In genomic region chr2:38357294-38358246, GRCm38 (mm10) we compare ENCODE assay signal across 9 mouse cellular contexts. TPM values are rescaled to one million over a fixed set of nuclear protein-coding genes. Genes with fewer than 3 reads are reported as not detected.
DNase-seq lines count a peak whose midpoint lies in the region; ATAC-seq and TF ChIP-seq lines count a peak whose summit lies in the region.
"Had no signal": no experiment of that assay in that cellular context is flagged by ENCODE, and none has a peak within 500 bp of the region (broad histone marks: within the 10 kb centered on the region; RNA-seq: fewer than 3 reads in every experiment).

No protein-coding gene starts in this region.

- no peaks in the 10 kb centered on the region for H3K4me1 ChIP-seq in intestine, postnatal 0 days (replicated peaks; ENCODE audit: control insufficient read depth, insufficient read depth, low read length)
- H3K4me1 ChIP-seq in intestine, embryonic 16.5 days (ENCODE audit: control insufficient read depth, insufficient read depth, low read length) = peaks cover 8% of the 10 kb centered on the region; the same call in 1 of the 2 replicates
- 0 out of 2 replicates have a peak, but pooled peaks cover 9% of the 10 kb centered on the region for H3K4me1 ChIP-seq in embryonic facial prominence, embryonic 12.5 days
- peaks cover 12% of the 10 kb centered on the region; the same call in 1 of the 2 replicates for H3K4me1 ChIP-seq in hindbrain, embryonic 15.5 days (replicated peaks)
- H3K4me1 ChIP-seq in midbrain, embryonic 14.5 days (ENCODE audit: control insufficient read depth, insufficient read depth, low read length) = peaks cover 7% of the 10 kb centered on the region; the same call in 1 of the 2 replicates

- H3K4me3 ChIP-seq in intestine, postnatal 0 days (ENCODE audit: low read depth, low read length) = no peak overlapping the region
- H3K4me3 ChIP-seq in intestine, embryonic 16.5 days (ENCODE audit: low read length) = no peak overlapping the region
- peak overlapping the region; percentile 28 for H3K4me3 ChIP-seq in embryonic facial prominence, embryonic 12.5 days
- H3K4me3 ChIP-seq in hindbrain, embryonic 15.5 days = peak overlapping the region; percentile 39
- peak overlapping the region; percentile 56 for H3K4me3 ChIP-seq in midbrain, embryonic 14.5 days (replicated peaks; ENCODE audit: low read depth, low read length)

- DNase-seq in midbrain, embryonic 14.5 days = peak; percentile 65
- no peak for DNase-seq in right cerebral cortex, adult 18-20 months
- DNase-seq in cerebellum, postnatal 10 days = no peak
- DNase-seq in right cerebral cortex, postnatal 14 days = no peak

- H3K27me3 ChIP-seq in intestine, postnatal 0 days (replicated peaks; ENCODE audit: control insufficient read depth, insufficient read depth, low read length) = peaks cover 93% of the 10 kb centered on the region
- H3K27me3 ChIP-seq in intestine, embryonic 16.5 days (replicated peaks; ENCODE audit: control insufficient read depth, insufficient read depth, low read length) = peaks cover 90% of the 10 kb centered on the region
- H3K27me3 ChIP-seq in embryonic facial prominence, embryonic 12.5 days = peaks cover 92% of the 10 kb centered on the region
- H3K27me3 ChIP-seq in hindbrain, embryonic 15.5 days = peaks cover 87% of the 10 kb centered on the region
- peaks cover 68% of the 10 kb centered on the region for H3K27me3 ChIP-seq in midbrain, embryonic 14.5 days (ENCODE audit: control insufficient read depth, insufficient read depth, low read length)

- no peaks in the 10 kb centered on the region for H3K36me3 ChIP-seq in intestine, postnatal 0 days (ENCODE audit: control insufficient read depth, insufficient read depth)
- H3K36me3 ChIP-seq in intestine, embryonic 16.5 days (ENCODE audit: control insufficient read depth, insufficient read depth, low read length) = no peaks in the 10 kb centered on the region
- H3K36me3 ChIP-seq in embryonic facial prominence, embryonic 12.5 days = no peaks in the 10 kb centered on the region
- H3K36me3 ChIP-seq in hindbrain, embryonic 15.5 days = no peaks in the 10 kb centered on the region
- H3K36me3 ChIP-seq in midbrain, embryonic 14.5 days (ENCODE audit: control insufficient read depth, insufficient read depth, low read length) = peaks cover 14% of the 10 kb centered on the region

- no peak for TF ChIP-seq CTCF in intestine, postnatal 0 days (IDR thresholded peaks at IDR 0.05; ENCODE audit: low read depth)

- 0 out of 2 replicates have a peak, but pooled peaks have one; percentile 19 for ATAC-seq in intestine, postnatal 0 days
- ATAC-seq in intestine, embryonic 16.5 days = no peak; the same call in 1 of the 2 replicates
- ATAC-seq in embryonic facial prominence, embryonic 12.5 days (ENCODE audit: insufficient number of reproducible peaks, insufficient read depth, low FRiP score, low TSS enrichment) = no peak
- no peak for ATAC-seq in hindbrain, embryonic 15.5 days (ENCODE audit: low FRiP score, low read depth)
- ATAC-seq in midbrain, embryonic 14.5 days (ENCODE audit: low FRiP score, low TSS enrichment) = peak; percentile 39

- H3K9ac ChIP-seq in intestine, postnatal 0 days (ENCODE audit: low read depth, low read length) = no peak overlapping the region
- H3K9ac ChIP-seq in intestine, embryonic 16.5 days (ENCODE audit: low read depth, low read length) = no peak overlapping the region
- H3K9ac ChIP-seq in embryonic facial prominence, embryonic 12.5 days = 0 out of 2 replicates have a peak overlapping the region, but pooled peaks have one; percentile 33
- 0 out of 2 replicates have a peak overlapping the region, but pooled peaks have one; percentile 15 for H3K9ac ChIP-seq in hindbrain, embryonic 15.5 days
- H3K9ac ChIP-seq in midbrain, embryonic 14.5 days (replicated peaks; ENCODE audit: low read length) = peak overlapping the region; percentile 78

- H3K4me2 ChIP-seq in intestine, postnatal 0 days (replicated peaks; ENCODE audit: low read depth) = no peak overlapping the region; the same call in 1 of the 2 replicates
- no peak overlapping the region for H3K4me2 ChIP-seq in intestine, embryonic 16.5 days (ENCODE audit: low read depth, low read length)
- H3K4me2 ChIP-seq in embryonic facial prominence, embryonic 12.5 days (replicated peaks) = peak overlapping the region; percentile 43
- peak overlapping the region; percentile 38 for H3K4me2 ChIP-seq in hindbrain, embryonic 15.5 days
- peak overlapping the region; percentile 75 for H3K4me2 ChIP-seq in midbrain, embryonic 14.5 days (ENCODE audit: low read length)

- no peak overlapping the region for H3K27ac ChIP-seq in intestine, postnatal 0 days (ENCODE audit: low read depth, low read length)
- no peak overlapping the region for H3K27ac ChIP-seq in intestine, embryonic 16.5 days (ENCODE audit: low read length)
- H3K27ac ChIP-seq in embryonic facial prominence, embryonic 12.5 days = no peak overlapping the region
- H3K27ac ChIP-seq in hindbrain, embryonic 15.5 days (replicated peaks) = no peak overlapping the region
- H3K27ac ChIP-seq in midbrain, embryonic 14.5 days (replicated peaks; ENCODE audit: low read depth, low read length) = peak overlapping the region; percentile 86
- H3K27ac ChIP-seq: macrophage had no signal

- H3K9me3 ChIP-seq in intestine, postnatal 0 days (ENCODE audit: control insufficient read depth) = no peaks in the 10 kb centered on the region
- H3K9me3 ChIP-seq in intestine, embryonic 16.5 days (ENCODE audit: control insufficient read depth, low read length) = no peaks in the 10 kb centered on the region
- no peaks in the 10 kb centered on the region for H3K9me3 ChIP-seq in embryonic facial prominence, embryonic 12.5 days
- no peaks in the 10 kb centered on the region for H3K9me3 ChIP-seq in hindbrain, embryonic 15.5 days
- H3K9me3 ChIP-seq in midbrain, embryonic 14.5 days (ENCODE audit: control insufficient read depth, low read length) = no peaks in the 10 kb centered on the region

- 2% methylated on average over 33 of the region's 35 CpGs for WGBS in intestine, postnatal 0 days
- WGBS in intestine, embryonic 16.5 days = 3% methylated on average over 35 of the region's 35 CpGs
- 1% methylated on average over 35 of the region's 35 CpGs for WGBS in embryonic facial prominence, embryonic 12.5 days
- WGBS in hindbrain, embryonic 15.5 days = 2% methylated on average over 35 of the region's 35 CpGs
- 2% methylated on average over 35 of the region's 35 CpGs for WGBS in midbrain, embryonic 14.5 days

RNA-seq across cellular contexts. Expression of gene Lhx2, which starts 18.5 kb away (rescaled TPM):
- not detected in 2 replicates for polyA plus RNA-seq in intestine, postnatal 0 days (2015; fragmentation: Nextera tagmentation; extraction: Ambion mirVana)
- 0.05 TPM in 1 of 2 replicates, not detected in the other for polyA plus RNA-seq in intestine, embryonic 16.5 days (2015; fragmentation: Nextera tagmentation; extraction: Ambion mirVana)
- 18.4 and 22.2 TPM in 2 replicates for polyA plus RNA-seq in embryonic facial prominence, embryonic 12.5 days (2016; fragmentation: Nextera tagmentation; extraction: Ambion mirVana)
- 12.3 and 63.3 TPM in 2 replicates for polyA plus RNA-seq in hindbrain, embryonic 15.5 days (2015; fragmentation: Nextera tagmentation; extraction: Ambion mirVana)
- polyA plus RNA-seq in midbrain, embryonic 14.5 days (2014; fragmentation: Nextera tagmentation; extraction: Ambion mirVana) = 47.8 and 68.9 TPM in 2 replicates

Comparison
In these comparisons a context has a peak if more than half of its experiments do, and no peak if none do; other contexts are left out.
1. ATAC-seq: peak in intestine, postnatal 0 days (single experiment) and midbrain, embryonic 14.5 days (single experiment); none in intestine, embryonic 16.5 days (single experiment), embryonic facial prominence, embryonic 12.5 days (single experiment) and hindbrain, embryonic 15.5 days (single experiment).
2. H3K4me2 ChIP-seq: peak in embryonic facial prominence, embryonic 12.5 days (single experiment), hindbrain, embryonic 15.5 days (single experiment) and midbrain, embryonic 14.5 days (single experiment); none in intestine, postnatal 0 days (single experiment) and intestine, embryonic 16.5 days (single experiment).
3. H3K4me3 ChIP-seq: peak in embryonic facial prominence, embryonic 12.5 days (single experiment), hindbrain, embryonic 15.5 days (single experiment) and midbrain, embryonic 14.5 days (single experiment); none in intestine, postnatal 0 days (single experiment) and intestine, embryonic 16.5 days (single experiment).
4. H3K9ac ChIP-seq: peak in embryonic facial prominence, embryonic 12.5 days (single experiment), hindbrain, embryonic 15.5 days (single experiment) and midbrain, embryonic 14.5 days (single experiment); none in intestine, postnatal 0 days (single experiment) and intestine, embryonic 16.5 days (single experiment).
5. RNA of gene Lhx2, which starts 18.5 kb away (polyA plus RNA-seq): 47.8 to 68.9 TPM in midbrain, embryonic 14.5 days, 18.4 to 22.2 TPM in embryonic facial prominence, embryonic 12.5 days and 12.3 to 63.3 TPM in hindbrain, embryonic 15.5 days; not detected in intestine, postnatal 0 days and 0.05 TPM in intestine, embryonic 16.5 days; every median in the first group is over 10 times any median in the second.